Mouse (Mus musculus) hindbrain, embryonic 15.5 days (tissue): ENCODE measurements at regions not wholly inside any gene's neighbourhood (a gene's known extent, or its start where the extent isn't known, plus 50 kb on each side); places are given as distances from the start of the nearest gene placed in this dataset.
"Not testable (repeated sequence)": the region's sequence is repeated elsewhere in the genome, so short reads cannot be mapped to it uniquely, and the experiment has no call there.

Experiments used
- ATAC-seq: fragments of 200-750 bp; cut with Nextera tagmentation; 2 replicates; pipeline ENCODE4 v1.8.0; 2017; ENCODE audit warnings: low read depth, moderate number of reproducible peaks, moderate TSS enrichment; ENCODE audit not compliant: low FRiP score
- H3K27ac ChIP-seq: fragments of 300-500 bp; sonication (generic); replicated peaks from 2 replicates; pipeline ENCODE4 v1.5.1; 2015; ENCODE audit warnings: mild to moderate bottlenecking, inconsistent platforms
- H3K27me3 ChIP-seq: fragments of 300-500 bp; sonication (generic); 2 replicates; pipeline ENCODE4 v1.6.1; 2015; ENCODE audit warnings: control low read depth, inconsistent platforms
- H3K36me3 ChIP-seq: fragments of 300-500 bp; sonication (generic); 2 replicates; pipeline ENCODE4 v1.6.1; 2015; ENCODE audit warnings: control low read depth, inconsistent platforms
- H3K4me1 ChIP-seq: fragments of 300-500 bp; sonication (generic); replicated peaks from 2 replicates; pipeline ENCODE4 v1.6.1; 2015; ENCODE audit warnings: control low read depth, inconsistent platforms
- H3K4me2 ChIP-seq: fragments of 300-500 bp; sonication (generic); 2 replicates; pipeline ENCODE4 v1.6.1; 2015; ENCODE audit warnings: moderate library complexity, mild to moderate bottlenecking, inconsistent platforms
- H3K4me3 ChIP-seq: fragments of 300-500 bp; sonication (generic); 2 replicates; pipeline ENCODE4 v1.5.1; 2015; ENCODE audit warnings: mild to moderate bottlenecking, inconsistent platforms
- H3K9ac ChIP-seq: fragments of 300-500 bp; sonication (generic); 2 replicates; pipeline ENCODE4 v1.6.1; 2015; ENCODE audit warnings: inconsistent platforms
- H3K9me3 ChIP-seq: fragments of 300-500 bp; sonication (generic); 2 replicates; pipeline ENCODE4 v1.6.1; 2016; ENCODE audit warnings: control low read depth, inconsistent platforms
- WGBS: fragments of 180-500 bp; shearing (Covaris S2); methylation state at CpG from one replicate; pipeline ENCODE4 v1.1.7; 2015; 5-methylcytosine and 5-hydroxymethylcytosine counted together

DNA sequence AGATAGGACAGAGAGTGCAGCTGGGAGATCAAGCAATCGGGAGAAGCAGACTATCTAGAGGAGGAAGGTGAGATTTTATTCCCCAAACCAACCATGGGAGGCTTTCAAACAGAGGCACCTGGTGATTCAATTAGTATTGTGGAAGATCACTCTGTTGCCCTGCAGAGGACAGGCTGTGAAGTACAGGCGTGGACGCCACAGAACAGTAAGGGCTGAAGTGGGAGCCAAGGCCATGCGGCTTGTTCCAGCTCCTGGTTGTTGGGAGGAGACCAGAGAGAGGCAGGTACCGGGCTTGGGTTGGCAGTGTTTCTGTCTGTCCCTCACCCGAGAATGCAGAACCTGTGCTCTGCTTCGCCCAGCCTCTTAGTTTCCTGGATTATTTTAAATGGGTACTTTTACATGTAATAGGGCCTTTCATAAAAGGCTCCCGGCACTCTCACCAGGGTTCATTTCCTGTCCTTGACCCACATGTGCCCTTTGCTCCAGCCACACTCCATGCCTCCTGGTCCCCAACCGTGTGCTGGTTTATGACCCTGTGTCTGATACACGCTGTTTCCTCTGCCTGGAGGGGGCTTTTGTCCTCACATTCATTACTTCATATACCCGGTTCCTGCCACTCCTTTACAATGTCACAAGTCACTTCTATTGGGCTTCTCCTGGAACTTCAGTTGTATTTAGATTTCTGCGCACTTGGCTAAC, 58.3 kb downstream of the Vcpkmt start:
- Histone ChIP-seq H3K36me3 (no peaks in the 10 kb centered on the region), H3K9me3 (no peaks in the 10 kb centered on the region), H3K9ac (no peak overlapping the region), H3K4me1 (no peaks in the 10 kb centered on the region), H3K4me2 (no peak overlapping the region), H3K4me3 (no peak overlapping the region), H3K27ac (no peak overlapping the region), H3K27me3 (no peaks in the 10 kb centered on the region)
- no peak for ATAC-seq
- 77% methylated on average over 12 of the region's 12 CpGs for WGBS

DNA sequence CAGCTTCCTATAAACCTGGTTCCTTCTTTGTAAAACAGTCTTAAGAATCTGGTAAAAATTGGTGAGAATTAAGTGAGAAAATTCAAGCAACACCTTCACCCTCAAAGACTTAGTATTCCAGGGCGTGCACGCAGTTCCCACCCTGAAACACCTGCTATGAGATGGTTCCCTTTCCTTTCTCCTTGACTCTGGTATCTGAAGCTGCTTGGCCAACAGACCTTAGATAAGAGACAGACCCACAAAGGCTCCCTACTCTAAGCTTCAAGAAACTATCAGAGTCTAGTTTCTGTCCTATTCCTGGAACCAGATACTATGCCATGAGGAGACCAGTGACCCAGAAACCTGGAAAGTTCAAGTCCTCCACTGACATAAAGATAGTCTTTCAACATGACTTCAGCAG, 63.0 kb downstream of the Vcpkmt start:
- Histone ChIP-seq H3K4me1 (no peaks in the 10 kb centered on the region), H3K27me3 (no peaks in the 10 kb centered on the region), H3K4me2 (no peak overlapping the region), H3K9me3 (no peaks in the 10 kb centered on the region), H3K36me3 (no peaks in the 10 kb centered on the region), H3K4me3 (no peak overlapping the region), H3K9ac (no peak overlapping the region), H3K27ac (no peak overlapping the region)
- no peak for ATAC-seq
- 95% methylated on average over 2 of the region's 2 CpGs for WGBS

DNA sequence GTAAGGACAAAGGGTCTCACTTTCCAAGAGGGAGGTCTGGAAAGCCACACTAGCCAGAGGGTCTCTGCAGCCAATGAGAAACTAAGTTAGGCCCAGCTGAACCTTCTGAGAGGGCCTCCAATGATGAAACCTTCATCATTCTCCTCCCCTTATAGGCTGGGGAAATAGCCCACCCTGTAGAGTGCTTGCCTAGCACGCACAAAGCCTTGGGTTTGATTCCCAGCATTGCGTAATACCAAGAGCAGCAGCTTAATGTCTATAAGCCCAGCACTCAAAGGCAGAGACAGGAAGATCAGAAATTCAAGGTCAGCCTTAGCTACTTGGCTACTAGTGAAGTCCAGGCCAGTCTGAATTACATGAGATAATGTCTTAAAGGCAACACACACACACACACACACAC, 63.8 kb downstream of the Vcpkmt start:
- Histone ChIP-seq H3K4me3 (no peak overlapping the region), H3K9ac (no peak overlapping the region), H3K9me3 (no peaks in the 10 kb centered on the region), H3K27me3 (no peaks in the 10 kb centered on the region), H3K4me2 (no peak overlapping the region), H3K4me1 (no peaks in the 10 kb centered on the region), H3K27ac (no peak overlapping the region), H3K36me3 (no peaks in the 10 kb centered on the region)
- ATAC-seq: no peak
- 88% methylated on average over 2 of the region's 2 CpGs for WGBS

GRCm38 (mm10) chr12:69517616-69518015, 65.2 kb downstream of the Vcpkmt start:
- Histone ChIP-seq H3K27ac (no peak overlapping the region), H3K9ac (no peak overlapping the region), H3K4me1 (no peaks in the 10 kb centered on the region), H3K36me3 (no peaks in the 10 kb centered on the region), H3K4me2 (no peak overlapping the region), H3K27me3 (no peaks in the 10 kb centered on the region), H3K4me3 (no peak overlapping the region), H3K9me3 (no peaks in the 10 kb centered on the region)
- WGBS: 73% methylated on average over 3 of the region's 3 CpGs
- no peak for ATAC-seq

GRCm38 (mm10) chr12:69516314-69516916, 66.4 kb downstream of the Vcpkmt start:
- no peaks in the 10 kb centered on the region for H3K9me3 ChIP-seq
- no peak for ATAC-seq
- H3K4me1 ChIP-seq: no peaks in the 10 kb centered on the region
- WGBS: 84% methylated on average over 10 of the region's 10 CpGs
- no peak overlapping the region for H3K27ac ChIP-seq
- H3K36me3 ChIP-seq: no peaks in the 10 kb centered on the region
- no peak overlapping the region for H3K4me2 ChIP-seq
- H3K4me3 ChIP-seq: no peak overlapping the region
- no peak overlapping the region for H3K9ac ChIP-seq
- no peaks in the 10 kb centered on the region for H3K27me3 ChIP-seq

DNA sequence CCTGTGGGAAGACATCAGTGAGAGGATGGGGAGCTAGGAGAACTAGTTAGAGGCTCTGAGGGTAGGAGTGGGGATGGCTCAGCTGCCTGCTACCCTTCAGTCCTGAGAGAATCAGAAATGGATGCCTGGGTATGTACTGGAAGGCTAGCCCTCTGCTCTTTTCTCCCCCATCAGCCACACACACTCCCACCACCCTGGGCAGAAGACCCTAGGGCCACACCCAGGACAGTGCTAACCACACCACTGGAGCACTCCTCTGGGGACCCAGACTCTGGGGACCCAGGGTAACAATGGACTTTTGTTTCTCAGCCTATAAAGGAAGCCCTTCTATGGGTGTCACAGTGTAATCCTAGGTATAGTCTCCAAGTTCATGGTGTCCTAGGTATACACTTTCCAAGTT, 67.0 kb downstream of the Vcpkmt start:
- H3K27me3 ChIP-seq: no peaks in the 10 kb centered on the region
- no peak overlapping the region for H3K4me3 ChIP-seq
- no peak for ATAC-seq
- H3K9ac ChIP-seq: no peak overlapping the region
- H3K36me3 ChIP-seq: no peaks in the 10 kb centered on the region
- no peak overlapping the region for H3K27ac ChIP-seq
- H3K4me1 ChIP-seq: no peaks in the 10 kb centered on the region
- no peak overlapping the region for H3K4me2 ChIP-seq
- H3K9me3 ChIP-seq: no peaks in the 10 kb centered on the region

- H3K4me3 ChIP-seq: no peak overlapping the region
- no peaks in the 10 kb centered on the region for H3K4me1 ChIP-seq
- no peak overlapping the region for H3K9ac ChIP-seq
- 77% methylated on average over 9 of the region's 9 CpGs for WGBS
- no peaks in the 10 kb centered on the region for H3K27me3 ChIP-seq
- H3K4me2 ChIP-seq: no peak overlapping the region
- no peak for ATAC-seq
- H3K36me3 ChIP-seq: no peaks in the 10 kb centered on the region
- H3K9me3 ChIP-seq: no peaks in the 10 kb centered on the region
- H3K27ac ChIP-seq: no peak overlapping the region
These were observed 67.7 kb downstream of the Vcpkmt start for GRCm38 (mm10) chr12:69515117-69515516.

DNA sequence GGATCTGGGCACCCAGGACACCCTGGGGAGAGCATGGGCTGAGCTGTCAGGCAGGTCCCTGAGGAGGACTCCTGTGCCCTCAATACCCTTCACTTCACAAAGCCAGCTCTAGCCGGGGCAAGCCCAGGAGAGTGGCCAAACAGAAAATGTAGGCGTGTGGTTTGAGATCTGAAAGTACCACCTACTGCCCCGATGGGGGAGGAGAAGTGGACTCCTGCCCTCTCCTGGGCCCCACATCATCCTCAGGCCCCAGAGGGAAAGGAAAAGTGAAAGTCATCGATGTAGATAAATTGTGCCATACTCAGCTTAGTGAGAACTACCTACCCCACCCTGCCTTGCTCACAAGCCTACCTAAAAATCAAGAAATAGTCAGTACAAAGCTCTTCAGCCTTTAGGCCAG, 69.7 kb downstream of the Vcpkmt start:
- H3K4me1 ChIP-seq: no peaks in the 10 kb centered on the region
- H3K4me3 ChIP-seq: no peak overlapping the region
- no peaks in the 10 kb centered on the region for H3K36me3 ChIP-seq
- H3K9ac ChIP-seq: no peak overlapping the region
- H3K27ac ChIP-seq: no peak overlapping the region
- H3K4me2 ChIP-seq: no peak overlapping the region
- 66% methylated on average over 4 of the region's 4 CpGs for WGBS
- no peak for ATAC-seq
- H3K9me3 ChIP-seq: no peaks in the 10 kb centered on the region
- no peaks in the 10 kb centered on the region for H3K27me3 ChIP-seq

- no peak overlapping the region for H3K4me2 ChIP-seq
- H3K4me1 ChIP-seq: no peaks in the 10 kb centered on the region
- H3K9me3 ChIP-seq: no peaks in the 10 kb centered on the region
- no peak overlapping the region for H3K9ac ChIP-seq
- no peak for ATAC-seq
- no peak overlapping the region for H3K27ac ChIP-seq
- WGBS: 20% methylated on average over 4 of the region's 4 CpGs
- H3K4me3 ChIP-seq: no peak overlapping the region
- no peaks in the 10 kb centered on the region for H3K27me3 ChIP-seq
- H3K36me3 ChIP-seq: no peaks in the 10 kb centered on the region
These were observed 72.1 kb downstream of the Vcpkmt start for GRCm38 (mm10) chr12:69510736-69511135.

- H3K9me3 ChIP-seq, H3K27me3 ChIP-seq, H3K36me3 ChIP-seq, ATAC-seq, H3K9ac ChIP-seq, H3K4me3 ChIP-seq, H3K4me2 ChIP-seq, H3K27ac ChIP-seq, H3K4me1 ChIP-seq: not testable (repeated sequence)
- WGBS: 88% methylated on average over 1 of the region's 1 CpGs
These were observed 73.6 kb downstream of the Vcpkmt start for GRCm38 (mm10) chr12:69509180-69509579.

GRCm38 (mm10) chr12:69507906-69508305, 74.9 kb downstream of the Vcpkmt start:
- Histone ChIP-seq H3K27me3 (no peaks in the 10 kb centered on the region), H3K27ac (no peak overlapping the region), H3K4me1 (peaks cover 2% of the 10 kb centered on the region; the same call in 1 of the 2 replicates), H3K4me2 (no peak overlapping the region), H3K4me3 (no peak overlapping the region), H3K36me3 (no peaks in the 10 kb centered on the region), H3K9me3 (no peaks in the 10 kb centered on the region), H3K9ac (no peak overlapping the region)
- ATAC-seq: no peak
- 93% methylated on average over 6 of the region's 6 CpGs for WGBS

DNA sequence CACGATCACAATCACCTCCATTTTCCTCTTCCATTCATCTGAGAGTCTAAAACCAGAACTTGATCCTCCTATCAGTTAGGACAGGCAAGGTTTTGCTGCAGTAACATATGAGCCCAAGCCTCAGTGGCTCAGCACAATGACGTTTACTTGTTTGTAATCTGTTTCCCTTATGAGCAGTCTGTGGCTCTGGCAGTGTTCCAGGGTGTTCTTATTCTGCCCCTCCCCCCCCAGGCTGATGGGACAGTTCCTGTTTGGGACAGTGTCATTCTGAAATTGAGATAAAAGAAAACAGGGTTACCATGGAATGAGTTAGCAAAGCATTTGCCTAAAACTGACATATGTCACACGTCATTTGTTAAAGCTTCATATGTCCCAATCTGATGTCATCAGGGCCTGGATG, 75.5 kb downstream of the Vcpkmt start:
- ATAC-seq: no peak
- 82% methylated on average over 3 of the region's 3 CpGs for WGBS

DNA sequence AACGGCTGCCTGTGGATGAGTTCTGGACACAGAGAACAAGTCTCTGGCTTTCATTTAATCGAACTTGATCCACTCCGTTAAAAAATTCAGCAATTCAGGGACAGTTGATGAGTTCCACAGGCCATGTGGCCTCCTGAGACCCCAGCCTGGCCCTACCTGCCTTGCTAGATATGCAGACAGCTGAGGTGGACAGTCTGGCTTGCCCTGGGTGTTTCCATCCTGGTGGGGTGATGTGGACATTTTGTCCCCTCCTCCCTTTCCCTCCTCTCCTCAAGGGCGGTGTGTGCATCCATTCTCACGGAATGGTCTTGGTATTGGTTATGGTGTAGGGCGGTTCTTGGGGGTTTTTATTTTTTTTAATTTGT, 80.1 kb downstream of the Vcpkmt start:
- 75% methylated on average over 6 of the region's 6 CpGs for WGBS
- H3K9ac ChIP-seq: no peak overlapping the region

More for the DNA sequence above, 75.5 kb downstream of the Vcpkmt start:
- Histone ChIP-seq H3K27ac (no peak overlapping the region), H3K4me1 (peaks cover 8% of the 10 kb centered on the region), H3K4me2 (no peak overlapping the region), H3K27me3 (no peaks in the 10 kb centered on the region), H3K4me3 (no peak overlapping the region), H3K9ac (no peak overlapping the region), H3K36me3 (no peaks in the 10 kb centered on the region), H3K9me3 (no peaks in the 10 kb centered on the region)

More for the DNA sequence above, 80.1 kb downstream of the Vcpkmt start:
- H3K4me1 ChIP-seq: peaks cover 26% of the 10 kb centered on the region
- H3K27ac ChIP-seq: peak overlapping the region; percentile 77
- no peaks in the 10 kb centered on the region for H3K9me3 ChIP-seq
- ATAC-seq: no peak
- H3K4me3 ChIP-seq: no peak overlapping the region
- no peaks in the 10 kb centered on the region for H3K36me3 ChIP-seq
- peak overlapping the region; percentile 39 for H3K4me2 ChIP-seq
- H3K27me3 ChIP-seq: peaks cover 3% of the 10 kb centered on the region; the same call in 1 of the 2 replicates
